Mouse (Mus musculus): ENCODE measurements at regions not wholly inside any gene's neighbourhood (a gene's known extent, or its start where the extent isn't known, plus 50 kb on each side); places are given as distances from the start of the nearest gene placed in this dataset.

GRCm38 (mm10) chr13:35478226-35478625, 181.4 kb upstream of the Cdyl start:
- no peak overlapping the region for H3K4me3 ChIP-seq (ENCODE audit: control insufficient read depth in 1 of 2, insufficient read depth in 1 of 2, low read depth in 1 of 2, low read length in 2 of 2)
- no peak overlapping the region for H3K4me2 ChIP-seq (ENCODE audit: low read length)
- no peak overlapping the region for H3K9ac ChIP-seq (ENCODE audit: low read length)
- H3K4me1 ChIP-seq (ENCODE audit: control insufficient read depth in 2 of 2, insufficient read depth in 2 of 2, low read length in 2 of 2): no peaks in the 10 kb centered on the region
- no peaks in the 10 kb centered on the region for H3K9me3 ChIP-seq (ENCODE audit: control insufficient read depth, low read length)
- H3K36me3 ChIP-seq (ENCODE audit: control insufficient read depth, insufficient read depth, low read length): no peaks in the 10 kb centered on the region
- no peaks in the 10 kb centered on the region for H3K27me3 ChIP-seq (ENCODE audit: control insufficient read depth, insufficient read depth, low read length)
- ATAC-seq (ENCODE audit: insufficient number of reproducible peaks, insufficient read depth, low FRiP score, low read depth): no peak
- WGBS: 70% methylated on average over 2 of the region's 2 CpGs
- no peak overlapping the region for H3K27ac ChIP-seq (replicated peaks in 1 of 2; ENCODE audit: control insufficient read depth in 1 of 2, insufficient read depth in 1 of 2, low read depth in 2 of 2, low read length in 2 of 2)

DNA sequence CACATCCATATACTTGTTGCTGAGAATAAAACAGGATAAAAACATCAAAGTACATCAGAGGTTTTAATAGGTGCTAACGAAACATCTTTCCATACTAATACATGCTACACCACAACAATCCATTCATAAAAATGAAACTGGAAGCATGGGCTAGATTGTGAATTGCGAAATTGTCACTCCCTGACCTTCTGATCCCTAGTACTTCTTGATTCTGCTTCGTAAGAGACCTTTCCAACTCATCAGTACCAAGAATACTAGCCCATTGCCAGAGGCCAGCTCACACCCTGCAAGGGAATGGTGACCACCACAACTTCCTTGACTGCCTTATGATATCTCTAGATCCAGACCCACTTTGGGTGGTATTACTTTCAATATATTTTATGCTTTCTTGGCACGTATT, 177.3 kb upstream of the Cdyl start:
- 80% methylated on average over 4 of the region's 4 CpGs for whole genome bisulfite sequencing
- Histone ChIP-seq H3K4me2 (ENCODE audit: low read length) (no peak overlapping the region), H3K27ac (replicated peaks in 1 of 2; ENCODE audit: control insufficient read depth in 1 of 2, insufficient read depth in 1 of 2, low read depth in 2 of 2, low read length in 2 of 2) (no peak overlapping the region), H3K9me3 (ENCODE audit: control insufficient read depth, low read length) (no peaks in the 10 kb centered on the region), H3K36me3 (ENCODE audit: control insufficient read depth, insufficient read depth, low read length) (no peaks in the 10 kb centered on the region), H3K27me3 (ENCODE audit: control insufficient read depth, insufficient read depth, low read length) (no peaks in the 10 kb centered on the region), H3K4me3 (ENCODE audit: control insufficient read depth in 1 of 2, insufficient read depth in 1 of 2, low read depth in 1 of 2, low read length in 2 of 2) (no peak overlapping the region), H3K9ac (ENCODE audit: low read length) (no peak overlapping the region), H3K4me1 (ENCODE audit: control insufficient read depth in 2 of 2, insufficient read depth in 2 of 2, low read length in 2 of 2) (peaks cover 0 to 7% of the 10 kb centered on the region in 2 experiments; a peak in 1 of 4 replicates)
- ATAC-seq (ENCODE audit: insufficient number of reproducible peaks, insufficient read depth, low FRiP score, low read depth): no peak

DNA sequence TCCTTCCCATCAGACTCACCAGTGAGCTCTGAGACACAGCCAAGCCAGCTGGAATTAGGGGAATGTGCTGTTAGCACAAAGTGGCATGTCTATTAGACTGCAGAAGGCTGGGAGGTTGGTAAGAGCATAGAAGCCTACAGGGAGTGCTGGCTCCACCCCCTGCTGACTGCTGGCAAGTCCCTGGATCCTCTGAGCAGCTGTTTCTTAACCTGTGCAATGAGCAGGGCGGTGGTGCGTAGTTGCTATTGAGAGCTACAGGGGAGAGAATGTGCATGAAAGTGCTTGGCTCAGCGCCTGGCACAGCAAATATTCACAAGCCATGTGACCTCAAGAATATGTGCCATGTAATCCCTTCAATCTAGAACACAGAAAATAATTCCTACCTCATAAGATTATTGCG, 173.5 kb upstream of the Cdyl start:
- no peak overlapping the region for H3K9ac ChIP-seq (ENCODE audit: low read length)
- H3K27me3 ChIP-seq (ENCODE audit: control insufficient read depth, insufficient read depth, low read length): no peaks in the 10 kb centered on the region
- peak overlapping the region in 1 of 2 experiments; percentile 14; a peak in 1 of 4 replicates for H3K27ac ChIP-seq (replicated peaks in 1 of 2; ENCODE audit: control insufficient read depth in 1 of 2, insufficient read depth in 1 of 2, low read depth in 2 of 2, low read length in 2 of 2)
- no peaks in the 10 kb centered on the region for H3K36me3 ChIP-seq (ENCODE audit: control insufficient read depth, insufficient read depth, low read length)
- no peak overlapping the region for H3K4me2 ChIP-seq (ENCODE audit: low read length)
- no peaks in the 10 kb centered on the region for H3K9me3 ChIP-seq (ENCODE audit: control insufficient read depth, low read length)
- no peak overlapping the region for H3K4me3 ChIP-seq (ENCODE audit: control insufficient read depth in 1 of 2, insufficient read depth in 1 of 2, low read depth in 1 of 2, low read length in 2 of 2)
- H3K4me1 ChIP-seq (ENCODE audit: control insufficient read depth in 2 of 2, insufficient read depth in 2 of 2, low read length in 2 of 2): peaks cover 0 to 7% of the 10 kb centered on the region in 2 experiments; a peak in 1 of 4 replicates
- WGBS: 74% methylated on average over 4 of the region's 4 CpGs
- ATAC-seq (ENCODE audit: insufficient number of reproducible peaks, insufficient read depth, low FRiP score, low read depth): peak; percentile 68; the same call in 1 of the 2 replicates

- 84% methylated on average over 2 of the region's 2 CpGs for WGBS
- no peaks in the 10 kb centered on the region for H3K36me3 ChIP-seq (ENCODE audit: control insufficient read depth, insufficient read depth, low read length)
- H3K27ac ChIP-seq (replicated peaks in 1 of 2; ENCODE audit: control insufficient read depth in 1 of 2, insufficient read depth in 1 of 2, low read depth in 2 of 2, low read length in 2 of 2): no peak overlapping the region
- ATAC-seq (ENCODE audit: insufficient number of reproducible peaks, insufficient read depth, low FRiP score, low read depth): no peak
- no peak overlapping the region for H3K4me3 ChIP-seq (ENCODE audit: control insufficient read depth in 1 of 2, insufficient read depth in 1 of 2, low read depth in 1 of 2, low read length in 2 of 2)
- H3K9me3 ChIP-seq (ENCODE audit: control insufficient read depth, low read length): 0 out of 2 replicates have a peak, but pooled peaks cover 4% of the 10 kb centered on the region
- 0 out of 4 replicates have a peak, but pooled peaks cover 0 to 4% of the 10 kb centered on the region in 2 experiments for H3K4me1 ChIP-seq (ENCODE audit: control insufficient read depth in 2 of 2, insufficient read depth in 2 of 2, low read length in 2 of 2)
- no peaks in the 10 kb centered on the region for H3K27me3 ChIP-seq (ENCODE audit: control insufficient read depth, insufficient read depth, low read length)
- no peak overlapping the region for H3K4me2 ChIP-seq (ENCODE audit: low read length)
- H3K9ac ChIP-seq (ENCODE audit: low read length): no peak overlapping the region
Measured at GRCm38 (mm10) chr13:35499776-35500175, 159.9 kb upstream of the Cdyl start.

DNA sequence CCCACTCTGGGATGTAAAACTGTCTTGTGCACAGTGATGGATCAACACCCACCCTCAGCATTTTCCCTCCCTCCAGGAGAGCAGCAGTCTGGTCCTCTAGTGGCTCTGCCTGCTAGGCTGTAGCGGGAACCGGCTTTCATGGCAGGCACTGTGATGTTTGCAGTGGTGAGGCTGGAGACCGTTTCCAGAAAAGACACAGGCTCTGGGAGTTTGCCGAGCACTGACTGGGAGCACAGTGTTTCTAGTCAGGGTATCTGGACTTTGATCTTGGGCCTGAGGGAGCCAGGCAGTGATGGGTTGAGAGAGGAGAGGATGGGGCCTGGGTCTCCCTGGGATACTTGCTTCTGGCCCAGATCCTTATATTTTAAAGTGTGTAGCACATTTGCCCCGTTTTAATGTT, 158.7 kb upstream of the Cdyl start:
- no peak overlapping the region for H3K4me2 ChIP-seq (ENCODE audit: low read length)
- H3K27ac ChIP-seq (replicated peaks in 1 of 2; ENCODE audit: control insufficient read depth in 1 of 2, insufficient read depth in 1 of 2, low read depth in 2 of 2, low read length in 2 of 2): no peak overlapping the region; a peak in 2 of 4 replicates
- H3K9ac ChIP-seq (ENCODE audit: low read length): no peak overlapping the region
- H3K4me1 ChIP-seq (ENCODE audit: control insufficient read depth in 2 of 2, insufficient read depth in 2 of 2, low read length in 2 of 2): 0 out of 4 replicates have a peak, but pooled peaks cover 0 to 4% of the 10 kb centered on the region in 2 experiments
- WGBS: 43% methylated on average over 5 of the region's 5 CpGs
- H3K27me3 ChIP-seq (ENCODE audit: control insufficient read depth, insufficient read depth, low read length): no peaks in the 10 kb centered on the region
- ATAC-seq (ENCODE audit: insufficient number of reproducible peaks, insufficient read depth, low FRiP score, low read depth): no peak
- no peaks in the 10 kb centered on the region for H3K36me3 ChIP-seq (ENCODE audit: control insufficient read depth, insufficient read depth, low read length)
- H3K4me3 ChIP-seq (ENCODE audit: control insufficient read depth in 1 of 2, insufficient read depth in 1 of 2, low read depth in 1 of 2, low read length in 2 of 2): no peak overlapping the region
- no peaks in the 10 kb centered on the region for H3K9me3 ChIP-seq (ENCODE audit: control insufficient read depth, low read length)

DNA sequence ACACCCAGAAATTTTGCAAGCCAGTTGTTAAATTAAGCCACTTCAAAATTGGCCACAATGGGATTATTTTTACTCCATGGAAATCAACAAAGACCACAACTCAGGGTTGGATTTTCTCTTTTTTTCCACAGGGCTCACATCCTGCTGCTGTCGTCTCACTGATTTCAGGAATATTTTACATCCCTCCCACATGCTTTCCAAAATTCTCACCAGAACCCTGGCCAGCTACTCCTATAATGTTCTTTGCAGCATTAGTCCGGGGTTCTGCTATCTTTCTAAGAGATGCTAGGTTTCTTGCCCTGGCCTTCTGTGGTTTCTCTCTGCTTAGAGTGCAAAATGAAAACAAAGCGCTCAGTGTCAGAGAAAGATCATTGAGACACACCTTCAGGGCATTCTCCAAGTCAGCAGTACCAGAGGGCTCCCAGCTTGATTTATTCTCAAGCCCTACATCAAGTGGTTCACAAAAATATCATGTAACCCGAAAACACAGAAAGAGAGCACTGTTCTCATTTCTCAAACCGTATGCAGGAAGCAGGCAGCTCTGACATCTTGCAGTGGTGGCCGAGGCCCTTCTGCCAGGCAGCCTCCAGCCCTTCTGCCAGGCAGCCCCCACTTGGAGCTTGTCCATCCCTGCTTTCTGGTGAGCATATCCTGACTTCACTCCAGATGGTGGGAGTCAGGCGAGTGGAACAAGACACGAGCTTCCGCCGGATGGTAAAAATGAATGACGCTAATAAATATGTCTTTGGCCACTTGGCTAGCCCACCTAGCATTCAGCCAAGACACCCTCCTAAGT, 158.1 kb upstream of the Cdyl start:
- no peak for ATAC-seq (ENCODE audit: insufficient number of reproducible peaks, insufficient read depth, low FRiP score, low read depth)
- Histone ChIP-seq H3K4me1 (ENCODE audit: control insufficient read depth in 2 of 2, insufficient read depth in 2 of 2, low read length in 2 of 2) (0 out of 4 replicates have a peak, but pooled peaks cover 0 to 4% of the 10 kb centered on the region in 2 experiments), H3K4me3 (ENCODE audit: control insufficient read depth in 1 of 2, insufficient read depth in 1 of 2, low read depth in 1 of 2, low read length in 2 of 2) (no peak overlapping the region), H3K4me2 (ENCODE audit: low read length) (no peak overlapping the region), H3K9me3 (ENCODE audit: control insufficient read depth, low read length) (no peaks in the 10 kb centered on the region), H3K27me3 (ENCODE audit: control insufficient read depth, insufficient read depth, low read length) (no peaks in the 10 kb centered on the region), H3K36me3 (ENCODE audit: control insufficient read depth, insufficient read depth, low read length) (no peaks in the 10 kb centered on the region), H3K9ac (ENCODE audit: low read length) (no peak overlapping the region), H3K27ac (replicated peaks in 1 of 2; ENCODE audit: control insufficient read depth in 1 of 2, insufficient read depth in 1 of 2, low read depth in 2 of 2, low read length in 2 of 2) (no peak overlapping the region; a peak in 1 of 4 replicates)
- 65% methylated on average over 11 of the region's 11 CpGs for WGBS

GRCm38 (mm10) chr13:35502147-35502522, 157.5 kb upstream of the Cdyl start:
- Histone ChIP-seq H3K27ac (replicated peaks in 1 of 2; ENCODE audit: control insufficient read depth in 1 of 2, insufficient read depth in 1 of 2, low read depth in 2 of 2, low read length in 2 of 2) (no peak overlapping the region), H3K9me3 (ENCODE audit: control insufficient read depth, low read length) (no peaks in the 10 kb centered on the region), H3K9ac (ENCODE audit: low read length) (no peak overlapping the region), H3K27me3 (ENCODE audit: control insufficient read depth, insufficient read depth, low read length) (no peaks in the 10 kb centered on the region), H3K36me3 (ENCODE audit: control insufficient read depth, insufficient read depth, low read length) (no peaks in the 10 kb centered on the region), H3K4me2 (ENCODE audit: low read length) (no peak overlapping the region), H3K4me1 (ENCODE audit: control insufficient read depth in 2 of 2, insufficient read depth in 2 of 2, low read length in 2 of 2) (0 out of 4 replicates have a peak, but pooled peaks cover 0 to 4% of the 10 kb centered on the region in 2 experiments), H3K4me3 (ENCODE audit: control insufficient read depth in 1 of 2, insufficient read depth in 1 of 2, low read depth in 1 of 2, low read length in 2 of 2) (no peak overlapping the region)
- WGBS: 65% methylated on average over 5 of the region's 5 CpGs
- no peak for ATAC-seq (ENCODE audit: insufficient number of reproducible peaks, insufficient read depth, low FRiP score, low read depth)

Measured in heart, embryonic 14.5 days (tissue).